Mouse (Mus musculus): ENCODE measurements around the gene Plekhg2. TPM values are rescaled to one million over a fixed set of nuclear protein-coding genes. Genes with fewer than 3 reads are reported as not detected.
"Not testable (repeated sequence)": the region's sequence is repeated elsewhere in the genome, so short reads cannot be mapped to it uniquely, and the experiment has no call there.

Plekhg2 gene
- total RNA-seq, 2 experiments from 2014 or later = 5.9 to 6.8 TPM

- peak; percentile 16; the same call in 1 of the 2 replicates for TF ChIP-seq CTCF (conservative IDR thresholded peaks at IDR 0.05)
- peak within 1 kb of the TSS; percentile 80 for H3K4me3 ChIP-seq
- H3K27ac ChIP-seq = peak within 1 kb of the TSS; percentile 89
- DNase-seq (ENCODE audit: low spot score in 2 of 2) = peak; percentile 95 to 99
Observed at GRCm38 (mm10) chr7:28392429-28393271, 20.3 kb upstream of the Plekhg2 start, which contains the start of the genes Med29 and Paf1. Gene Med29 (minus strand): TSS chr7:28392708. Gene Paf1 (plus strand): TSS chr7:28392951.

GRCm38 (mm10) chr7:28390331-28390730 is 17.9 kb upstream of the Plekhg2 start:
- no peak for TF ChIP-seq CTCF (conservative IDR thresholded peaks at IDR 0.05)
- Histone ChIP-seq H3K4me3 (no peak overlapping the region), H3K27ac (no peak overlapping the region)
- no peak for DNase-seq (ENCODE audit: low spot score in 2 of 2)

- H3K4me3 ChIP-seq; DNase-seq (ENCODE audit: low spot score in 2 of 2); H3K27ac ChIP-seq: not testable (repeated sequence)
Observed at GRCm38 (mm10) chr7:28387384-28387783, 15.0 kb upstream of the Plekhg2 start.

GRCm38 (mm10) chr7:28386877-28387276 is 14.5 kb upstream of the Plekhg2 start:
- not testable (repeated sequence) for DNase-seq (ENCODE audit: low spot score in 2 of 2); H3K27ac ChIP-seq; H3K4me3 ChIP-seq

GRCm38 (mm10) chr7:28386462-28386861 is 14.1 kb upstream of the Plekhg2 start:
- H3K27ac ChIP-seq = peak overlapping the region; percentile 64; the same call in 1 of the 2 replicates
- DNase-seq (ENCODE audit: low spot score in 2 of 2) = peak; percentile 70 to 83
- TF ChIP-seq CTCF (conservative IDR thresholded peaks at IDR 0.05) = peak; percentile 82
- H3K4me3 ChIP-seq = no peak overlapping the region

GRCm38 (mm10) chr7:28386007-28386406 is 13.6 kb upstream of the Plekhg2 start:
- no peak for DNase-seq (ENCODE audit: low spot score in 2 of 2)
- H3K27ac ChIP-seq = peak overlapping the region; percentile 64; the same call in 1 of the 2 replicates
- no peak for TF ChIP-seq CTCF (conservative IDR thresholded peaks at IDR 0.05)

GRCm38 (mm10) chr7:28385196-28385595 is 12.8 kb upstream of the Plekhg2 start:
- TF ChIP-seq CTCF (conservative IDR thresholded peaks at IDR 0.05) = no peak
- Histone ChIP-seq H3K27ac (peak overlapping the region; percentile 32; the same call in 1 of the 2 replicates), H3K4me3 (no peak overlapping the region)
- no peak for DNase-seq (ENCODE audit: low spot score in 2 of 2)

More at GRCm38 (mm10) chr7:28386007-28386406, 13.6 kb upstream of the Plekhg2 start:
- no peak overlapping the region for H3K4me3 ChIP-seq

- TF ChIP-seq CTCF (conservative IDR thresholded peaks at IDR 0.05) = no peak
- no peak overlapping the region for H3K4me3 ChIP-seq
- DNase-seq (ENCODE audit: low spot score in 2 of 2) = no peak
- H3K27ac ChIP-seq = peak overlapping the region; percentile 82; the same call in 1 of the 2 replicates
Observed at GRCm38 (mm10) chr7:28384162-28384561, 11.8 kb upstream of the Plekhg2 start.

- no peak for TF ChIP-seq CTCF (conservative IDR thresholded peaks at IDR 0.05)
- no peak for DNase-seq (ENCODE audit: low spot score in 2 of 2)
- H3K4me3 ChIP-seq = no peak overlapping the region
- H3K27ac ChIP-seq = peak overlapping the region; percentile 82
Observed at GRCm38 (mm10) chr7:28383606-28384005, 11.2 kb upstream of the Plekhg2 start.

- peak in 1 of 2 experiments; percentile 76 for DNase-seq (ENCODE audit: low spot score in 2 of 2)
- TF ChIP-seq CTCF (conservative IDR thresholded peaks at IDR 0.05) = no peak
- H3K4me3 ChIP-seq = peak overlapping the region; percentile 9; the same call in 1 of the 2 replicates
- H3K27ac ChIP-seq = peak overlapping the region; percentile 82
Observed at GRCm38 (mm10) chr7:28382981-28383396, 10.6 kb upstream of the Plekhg2 start.

- Histone ChIP-seq H3K27ac (peak overlapping the region; percentile 82), H3K4me3 (peak overlapping the region; percentile 9; the same call in 1 of the 2 replicates)
- no peak for DNase-seq (ENCODE audit: low spot score in 2 of 2)
- TF ChIP-seq CTCF (conservative IDR thresholded peaks at IDR 0.05) = no peak
Observed at GRCm38 (mm10) chr7:28382347-28382951, 10.1 kb upstream of the Plekhg2 start.

GRCm38 (mm10) chr7:28381938-28382337 is 9.5 kb upstream of the Plekhg2 start:
- no peak for TF ChIP-seq CTCF (conservative IDR thresholded peaks at IDR 0.05)
- no peak for DNase-seq (ENCODE audit: low spot score in 2 of 2)
- peak overlapping the region; percentile 90 for H3K27ac ChIP-seq
- peak overlapping the region; percentile 38 for H3K4me3 ChIP-seq

All from layer of hippocampus, adult 2 months (tissue).